Mouse (Mus musculus) lung, postnatal 0 days (tissue): ENCODE measurements around the gene Myo16. TPM values are rescaled to one million over a fixed set of nuclear protein-coding genes. Genes with fewer than 3 reads are reported as not detected.

Source experiments
- ATAC-seq: fragments of 200-750 bp; cut with Nextera tagmentation; 2 replicates; pipeline ENCODE4 v1.8.0; 2017; ENCODE audit warnings: moderate library complexity
- DNase-seq: peaks from one replicate; pipeline ENCODE4 v3.0.0-alpha.2; 2016; ENCODE audit warnings: low spot score
- H3K27ac ChIP-seq: fragments of 300-500 bp; sonication (generic); 2 replicates; pipeline ENCODE4 v1.5.1; 2014; ENCODE audit warnings: antibody characterized with exemption, mild to moderate bottlenecking, low read length, mixed read lengths
- H3K27me3 ChIP-seq: fragments of 300-500 bp; sonication (generic); replicated peaks from 2 replicates; pipeline ENCODE4 v1.6.1; 2014; ENCODE audit warnings: low read length, mixed read lengths; ENCODE audit not compliant: insufficient read depth
- H3K36me3 ChIP-seq: fragments of 300-500 bp; sonication (generic); 2 replicates; pipeline ENCODE4 v1.6.1; 2014; ENCODE audit warnings: low read length, mixed read lengths; ENCODE audit not compliant: insufficient read depth
- H3K4me1 ChIP-seq: fragments of 300-500 bp; sonication (generic); 2 replicates; pipeline ENCODE4 v1.6.1; 2014; ENCODE audit warnings: antibody characterized with exemption, low read depth, low read length, mixed read lengths; ENCODE audit not compliant: insufficient read depth
- H3K4me2 ChIP-seq: fragments of 300-500 bp; sonication (generic); replicated peaks from 2 replicates; pipeline ENCODE4 v1.6.1; 2014; ENCODE audit warnings: low read depth, mild to moderate bottlenecking, low read length, moderate library complexity, mixed read lengths
- H3K4me3 ChIP-seq: fragments of 300-500 bp; sonication (generic); 2 replicates; pipeline ENCODE4 v1.5.1; 2014; ENCODE audit warnings: low read depth, low read length
- H3K9ac ChIP-seq: fragments of 300-500 bp; sonication (generic); replicated peaks from 2 replicates; pipeline ENCODE4 v1.6.1; 2014; ENCODE audit warnings: low read depth, mild to moderate bottlenecking
- H3K9me3 ChIP-seq: fragments of 300-500 bp; sonication (generic); 2 replicates; pipeline ENCODE4 v1.6.1; 2016; ENCODE audit warnings: low read length, mixed read lengths
- CTCF ChIP-seq: IDR thresholded peaks from 2 replicates; pipeline ENCODE4 v1.5.1; 2016; ENCODE audit warnings: antibody characterized with exemption, mild to moderate bottlenecking
- EP300 ChIP-seq: IDR thresholded peaks from 2 replicates; pipeline ENCODE4 v1.6.1; 2016; ENCODE audit warnings: antibody characterized with exemption, mild to moderate bottlenecking, control low read depth
- WGBS: fragments of 180-500 bp; shearing (Covaris S2); extraction: QIAGEN DNeasy Blood & Tissue Kit; methylation state at CpG from one replicate; pipeline ENCODE4 v1.1.7; 2014; 5-methylcytosine and 5-hydroxymethylcytosine counted together
- polyA plus RNA-seq: library from polyadenylated mRNA; unstranded; fragments of >200 nt; fragmentation: Nextera tagmentation; extraction: Ambion mirVana; gene quantifications from 2 replicates; pipeline ENCODE4 v1.2.1, GENCODE M21; 2015

Myo16 gene
- polyA plus RNA-seq, 1 experiment from 2014 or later: 0.17 TPM

- no peaks in the 10 kb centered on the region for H3K27me3 ChIP-seq
- H3K4me3 ChIP-seq: no peak overlapping the region
- no peaks in the 10 kb centered on the region for H3K9me3 ChIP-seq
- ATAC-seq: no peak
- no peak for TF ChIP-seq CTCF
- TF ChIP-seq EP300: no peak
- H3K4me1 ChIP-seq: no peaks in the 10 kb centered on the region
- 75% methylated on average over 10 of the region's 10 CpGs for WGBS
- no peak overlapping the region for H3K27ac ChIP-seq
- H3K36me3 ChIP-seq: no peaks in the 10 kb centered on the region
- DNase-seq: no peak
- no peak overlapping the region for H3K4me2 ChIP-seq
- no peak overlapping the region for H3K9ac ChIP-seq
These were observed 325.3 kb downstream of the Myo16 start for GRCm38 (mm10) chr8:10479059-10479458.

- no peaks in the 10 kb centered on the region for H3K9me3 ChIP-seq
- DNase-seq (no peak), ATAC-seq (no peak)
- H3K36me3 ChIP-seq: no peaks in the 10 kb centered on the region
- no peak for TF ChIP-seq CTCF
- TF ChIP-seq EP300: no peak
- no peak overlapping the region for H3K27ac ChIP-seq
- no peak overlapping the region for H3K4me3 ChIP-seq
- 75% methylated on average over 8 of the region's 8 CpGs for WGBS
- no peaks in the 10 kb centered on the region for H3K27me3 ChIP-seq
- no peak overlapping the region for H3K4me2 ChIP-seq
- H3K4me1 ChIP-seq: no peaks in the 10 kb centered on the region
- no peak overlapping the region for H3K9ac ChIP-seq
These were observed 327.1 kb downstream of the Myo16 start for GRCm38 (mm10) chr8:10480850-10481249.

GRCm38 (mm10) chr8:10482064-10482463 lies 328.4 kb downstream of the Myo16 start:
- Histone ChIP-seq H3K4me2 (no peak overlapping the region), H3K9ac (no peak overlapping the region), H3K4me1 (no peaks in the 10 kb centered on the region), H3K36me3 (no peaks in the 10 kb centered on the region), H3K9me3 (no peaks in the 10 kb centered on the region), H3K4me3 (no peak overlapping the region), H3K27ac (no peak overlapping the region), H3K27me3 (no peaks in the 10 kb centered on the region)
- DNase-seq: no peak
- no peak for TF ChIP-seq EP300
- TF ChIP-seq CTCF: no peak
- 73% methylated on average over 5 of the region's 5 CpGs for WGBS
- ATAC-seq: no peak

GRCm38 (mm10) chr8:10482880-10483279 lies 329.2 kb downstream of the Myo16 start:
- Histone ChIP-seq H3K9ac (no peak overlapping the region), H3K9me3 (no peaks in the 10 kb centered on the region), H3K27ac (no peak overlapping the region), H3K4me2 (no peak overlapping the region), H3K36me3 (no peaks in the 10 kb centered on the region), H3K4me1 (no peaks in the 10 kb centered on the region), H3K4me3 (no peak overlapping the region), H3K27me3 (no peaks in the 10 kb centered on the region)
- ATAC-seq (no peak), DNase-seq (no peak)
- WGBS: 49% methylated on average over 1 of the region's 1 CpGs
- no peak for TF ChIP-seq CTCF
- no peak for TF ChIP-seq EP300

GRCm38 (mm10) chr8:10483841-10484240 lies 330.1 kb downstream of the Myo16 start:
- WGBS: 22% methylated on average over 5 of the region's 5 CpGs
- Histone ChIP-seq H3K4me3 (no peak overlapping the region), H3K27me3 (no peaks in the 10 kb centered on the region), H3K36me3 (no peaks in the 10 kb centered on the region), H3K27ac (no peak overlapping the region), H3K4me2 (no peak overlapping the region), H3K9ac (no peak overlapping the region), H3K9me3 (no peaks in the 10 kb centered on the region), H3K4me1 (no peaks in the 10 kb centered on the region)
- no peak for ATAC-seq
- TF ChIP-seq CTCF (no peak), EP300 (no peak)
- peak; percentile 9 for DNase-seq

- no peak for TF ChIP-seq CTCF
- no peak for TF ChIP-seq EP300
- H3K9me3 ChIP-seq: no peaks in the 10 kb centered on the region
- no peak for DNase-seq
- no peak for ATAC-seq
- H3K36me3 ChIP-seq: no peaks in the 10 kb centered on the region
- no peaks in the 10 kb centered on the region for H3K4me1 ChIP-seq
- no peak overlapping the region for H3K27ac ChIP-seq
- H3K4me2 ChIP-seq: no peak overlapping the region
- no peak overlapping the region for H3K9ac ChIP-seq
- 78% methylated on average over 10 of the region's 10 CpGs for WGBS
- no peak overlapping the region for H3K4me3 ChIP-seq
- no peaks in the 10 kb centered on the region for H3K27me3 ChIP-seq
These were observed 336.2 kb downstream of the Myo16 start for GRCm38 (mm10) chr8:10489738-10490419.

GRCm38 (mm10) chr8:10490420-10490784 lies 336.7 kb downstream of the Myo16 start:
- DNase-seq: no peak

More at GRCm38 (mm10) chr8:10490420-10490784, 336.7 kb downstream of the Myo16 start:
- 78% methylated on average over 2 of the region's 2 CpGs for WGBS
- ATAC-seq: no peak
- Histone ChIP-seq H3K9ac (no peak overlapping the region), H3K4me2 (no peak overlapping the region), H3K4me1 (no peaks in the 10 kb centered on the region), H3K9me3 (no peaks in the 10 kb centered on the region), H3K4me3 (no peak overlapping the region), H3K27me3 (no peaks in the 10 kb centered on the region), H3K27ac (no peak overlapping the region), H3K36me3 (no peaks in the 10 kb centered on the region)
- TF ChIP-seq CTCF (no peak), EP300 (no peak)
